In the genomic region with DNA sequence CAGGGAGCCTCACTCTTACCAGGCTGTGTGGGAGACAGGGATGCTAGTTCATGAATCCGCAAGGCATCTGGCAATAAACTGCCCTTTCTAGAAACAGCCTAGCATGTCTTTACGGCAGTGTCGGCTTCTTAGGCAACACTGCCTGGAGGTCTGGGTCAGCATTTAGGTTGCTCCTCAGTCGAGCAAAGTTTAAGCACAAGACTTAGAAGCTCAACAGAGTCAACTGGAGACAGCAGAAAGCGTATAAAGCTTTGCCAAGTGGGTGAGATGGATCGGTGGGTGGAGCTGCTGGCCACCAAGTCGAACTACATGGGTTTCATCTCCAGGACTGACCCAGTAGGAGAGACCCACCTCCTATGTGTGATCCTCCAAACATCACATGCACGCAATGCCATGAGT, we compare ENCODE assay signal across 11 mouse cellular contexts.
"Had no signal": no experiment of that assay in that cellular context is flagged by ENCODE, and none has a peak within 500 bp of the region (broad histone marks: within the 10 kb centered on the region; RNA-seq: fewer than 3 reads in every experiment).

No protein-coding gene starts in this region.

- H3K9me3 ChIP-seq: limb, embryonic 12.5 days; limb, embryonic 15.5 days; liver, embryonic 13.5 days had no signal

- H3K27ac ChIP-seq: limb, embryonic 12.5 days; limb, embryonic 15.5 days; liver, embryonic 13.5 days had no signal

- H3K9ac ChIP-seq: limb, embryonic 12.5 days; limb, embryonic 15.5 days; liver, embryonic 13.5 days had no signal

- H3K4me3 ChIP-seq: limb, embryonic 12.5 days; limb, embryonic 15.5 days; liver, embryonic 13.5 days had no signal

- H3K27me3 ChIP-seq: limb, embryonic 12.5 days; limb, embryonic 15.5 days; liver, embryonic 13.5 days had no signal

- H3K4me2 ChIP-seq: limb, embryonic 12.5 days; limb, embryonic 15.5 days; liver, embryonic 13.5 days; midbrain, embryonic 11.5 days had no signal

- DNase-seq: kidney, adult 9 months; left cerebral cortex, postnatal 4 days; liver, embryonic 13.5 days; lung, adult 2 months; lung, postnatal 14 days; lung, postnatal 4 days; midbrain, embryonic 14.5 days; thymus, postnatal 25 days had no signal
